Mouse (Mus musculus) left cerebral cortex, postnatal 14 days (tissue): ENCODE data around the gene Gbp8. TPM values are rescaled to one million over a fixed set of nuclear protein-coding genes. Genes with fewer than 3 reads are reported as not detected.
"Not testable (repeated sequence)": the region's sequence is repeated elsewhere in the genome, so short reads cannot be mapped to it uniquely, and the experiment has no call there.

Experiments used
- DNase-seq, 2 experiments: peaks; one replicate each; pipeline ENCODE4 v3.0.0; 2021 to 2022; ENCODE audit warnings: low spot score in 2 of 2, mixed read lengths in 1 of 2
- intact Hi-C: fragments of 180-260 bp; cut with DNase I; formaldehyde crosslinking; loops from one replicate; pipeline ENCODE4 v1.15.1; 2025
- total RNA-seq, 2 experiments: library from RNA; stranded (reverse); gene quantifications; 2 replicates each; pipeline ENCODE4 v1.2.3; 2021

The Gbp8 gene
- total RNA-seq, 2 experiments from 2014 or later: 0.24 TPM; not detected in 1

DNA sequence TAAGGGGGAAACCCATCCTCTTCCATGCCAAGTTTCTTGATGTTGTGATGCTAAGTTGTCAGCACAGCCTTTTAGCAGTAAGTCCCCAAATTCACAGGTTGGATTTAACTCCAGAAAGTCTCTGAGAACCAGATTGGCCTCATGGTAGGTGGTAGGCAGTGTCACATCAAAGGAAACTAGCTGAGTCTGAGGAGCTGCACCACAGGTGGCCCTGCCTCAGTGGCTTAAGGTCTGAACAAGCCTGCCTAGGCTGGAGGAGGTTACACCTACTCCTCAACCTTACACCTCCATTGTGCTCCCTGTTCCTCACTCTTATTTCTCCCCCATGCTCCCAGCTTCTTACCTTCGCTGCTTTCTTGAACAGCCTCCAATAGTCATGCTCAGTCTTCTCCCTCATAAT lies 76.0 kb downstream of the Gbp8 start:
- DNase-seq: no peak
- intact Hi-C loops: no loop called here

DNA sequence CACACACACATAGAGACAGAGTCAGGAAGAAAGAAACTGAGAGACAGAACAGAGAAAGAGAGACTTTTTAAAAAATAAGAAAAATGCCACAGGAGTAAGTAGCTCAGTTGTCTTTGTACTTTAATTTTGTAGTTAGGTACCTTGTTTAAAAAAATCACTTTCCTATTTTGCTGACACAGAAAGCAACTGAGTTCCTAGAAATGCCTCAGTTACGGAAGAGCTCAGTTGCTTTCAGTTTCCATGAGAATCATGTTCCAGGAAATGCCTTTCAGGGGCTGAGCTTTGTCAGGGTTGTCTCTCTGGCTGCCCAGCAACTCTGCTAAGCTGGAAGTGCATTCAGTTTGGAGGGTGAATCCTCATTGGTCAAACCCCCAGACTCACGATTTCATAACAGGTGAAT lies 76.9 kb downstream of the Gbp8 start:
- DNase-seq, intact Hi-C loops: not testable (repeated sequence)

DNA sequence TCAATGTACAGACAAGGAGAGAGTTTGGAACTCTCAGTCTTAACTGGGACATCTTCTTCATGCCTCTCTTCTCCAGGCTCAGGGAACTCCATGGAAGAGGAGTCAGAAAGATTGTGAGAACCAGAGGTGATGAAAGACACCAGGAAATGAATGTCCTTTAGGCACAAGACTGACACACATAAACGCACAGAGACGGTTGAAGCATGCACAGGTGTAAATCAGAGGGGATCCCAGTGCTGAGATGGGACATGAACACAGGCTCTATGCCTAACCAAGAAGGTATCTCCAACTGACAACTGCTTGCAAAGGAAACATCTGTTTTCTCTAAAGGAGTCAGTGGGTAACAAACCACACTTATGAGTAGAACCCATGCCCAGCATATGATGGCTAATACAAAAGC lies 79.1 kb downstream of the Gbp8 start:
- intact Hi-C loops: no loop called here
- no peak for DNase-seq

DNA sequence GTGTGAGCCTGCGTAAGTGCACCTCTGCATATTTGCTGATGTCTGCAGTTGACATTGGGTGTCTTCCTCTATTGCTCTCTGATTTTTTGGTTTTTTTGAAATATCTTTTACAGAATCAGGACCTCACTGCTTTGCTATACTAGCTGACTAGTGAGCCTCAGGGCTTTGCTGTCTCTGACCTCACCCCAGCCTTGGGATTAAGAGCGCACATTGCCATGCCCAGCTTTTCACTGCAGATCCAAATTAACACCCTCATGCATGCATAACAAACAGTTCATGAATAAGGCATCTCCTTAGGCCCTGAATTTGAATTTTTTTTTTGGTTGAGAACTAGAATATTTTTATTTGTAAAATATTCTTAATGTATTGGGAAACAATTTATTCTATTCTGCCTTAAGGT lies 84.1 kb downstream of the Gbp8 start:
- DNase-seq: no peak
- intact Hi-C loops: no loop called here

DNA sequence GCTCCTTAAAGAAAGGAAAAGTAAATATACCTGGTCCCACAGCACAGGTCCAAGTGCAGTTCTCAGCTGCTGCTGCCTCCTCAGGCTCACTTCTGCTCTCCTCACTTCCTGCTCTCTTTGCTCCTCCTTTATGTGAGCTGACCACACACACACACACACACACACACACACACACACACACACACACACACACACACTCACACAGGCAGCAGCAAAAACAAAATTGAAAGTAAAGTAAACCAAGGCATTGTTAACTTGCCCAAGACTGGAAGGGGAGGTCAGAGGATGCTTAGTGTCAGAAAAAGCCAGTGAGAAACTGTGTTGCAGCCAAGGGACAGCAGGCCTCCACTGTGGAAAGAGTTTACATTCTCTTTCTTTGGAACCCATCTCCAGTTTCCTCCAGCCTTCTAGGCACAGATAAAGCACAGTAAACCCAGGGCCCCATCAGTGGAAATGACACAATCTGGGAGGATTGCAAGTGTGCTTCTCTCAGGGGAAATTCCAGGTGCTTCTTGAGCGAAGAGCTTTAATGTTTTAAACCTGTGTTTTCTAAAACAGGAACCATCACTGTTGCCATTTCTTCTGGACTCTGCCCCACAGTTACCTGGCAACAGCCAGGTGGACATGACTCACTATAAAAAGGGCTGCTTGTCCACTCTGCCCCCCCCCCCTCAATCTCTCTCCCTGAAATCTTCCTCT lies 85.7 kb downstream of the Gbp8 start:
- DNase-seq, intact Hi-C loops: not testable (repeated sequence)

DNA sequence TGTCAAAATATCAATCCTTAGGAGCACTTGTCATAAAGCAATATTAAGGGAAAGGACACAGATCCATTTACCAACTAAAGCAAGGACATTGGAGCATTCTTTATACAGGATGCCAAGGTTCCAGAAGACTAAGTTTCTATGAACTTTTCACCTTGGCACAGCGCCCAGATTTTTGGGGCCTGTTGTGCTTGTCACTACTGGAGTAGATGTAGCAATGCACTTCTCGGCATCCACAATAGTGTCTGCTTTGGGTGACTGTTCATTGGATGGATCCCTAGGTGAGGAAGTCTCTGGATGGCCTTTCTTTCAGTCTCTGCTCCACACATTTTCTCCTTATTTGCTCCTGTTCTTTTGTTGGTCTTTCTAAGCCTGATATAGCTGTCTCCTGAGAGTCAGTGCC lies 107.0 kb downstream of the Gbp8 start:
- intact Hi-C loops: no loop called here
- DNase-seq: no peak

DNA sequence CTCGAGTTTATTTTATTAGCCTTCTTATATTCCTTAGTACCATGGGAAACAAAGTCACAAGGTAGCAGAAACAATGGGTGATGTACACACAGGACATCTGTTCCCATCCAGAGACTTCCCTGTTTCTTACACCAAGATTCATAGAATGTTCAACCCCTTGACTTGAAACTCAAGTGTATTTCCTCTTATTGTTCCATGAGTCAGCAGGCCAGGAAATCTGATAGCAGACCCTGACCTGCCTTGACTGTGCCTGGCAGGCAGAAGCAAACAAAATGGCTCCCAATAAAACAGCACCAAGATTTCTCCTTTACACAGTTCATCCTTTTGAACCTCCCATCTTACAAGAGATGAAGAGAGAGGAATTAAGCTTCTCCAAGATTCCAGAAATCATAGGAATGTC lies 126.8 kb downstream of the Gbp8 start:
- no peak for DNase-seq
- intact Hi-C loops: no loop called here

DNA sequence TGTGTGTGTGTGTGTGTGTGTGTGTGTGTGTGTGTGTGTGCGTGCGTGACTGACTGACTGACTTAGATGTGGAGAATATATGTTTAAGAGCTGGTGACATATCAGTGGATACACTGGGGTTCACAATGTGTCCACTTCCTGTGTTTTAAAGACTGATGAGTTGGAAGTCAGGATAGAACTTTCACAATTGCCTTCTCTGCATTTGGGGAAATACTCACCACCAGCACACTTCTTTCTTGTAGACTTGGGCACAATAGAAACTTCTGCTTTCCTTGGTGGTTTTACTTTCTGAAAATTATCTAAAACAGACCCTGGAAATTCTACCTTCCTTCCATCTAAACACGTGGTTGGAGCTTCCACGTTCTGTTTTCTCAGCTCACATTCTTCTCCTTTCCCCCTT lies 127.8 kb downstream of the Gbp8 start:
- intact Hi-C loops: no loop called here
- DNase-seq: no peak

DNA sequence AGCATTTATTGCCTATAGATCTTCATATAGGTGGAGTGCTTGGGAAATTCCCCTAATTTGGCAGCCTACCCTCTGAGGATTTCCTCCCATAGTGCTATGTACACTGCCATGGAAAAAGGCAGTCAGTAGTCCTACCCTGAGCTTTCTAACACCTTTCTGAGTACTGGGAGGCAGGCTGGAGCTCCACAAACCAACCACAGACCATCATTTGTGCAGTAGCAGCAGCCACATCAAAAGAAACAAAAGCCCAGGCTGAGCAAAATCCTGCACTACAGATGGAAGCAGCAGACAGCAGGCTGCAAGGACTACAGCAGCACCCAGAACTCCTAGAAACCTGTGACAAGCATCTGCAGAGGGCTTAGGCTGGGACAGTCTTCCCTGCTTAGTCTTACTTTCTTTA lies 129.0 kb downstream of the Gbp8 start:
- DNase-seq: no peak
- intact Hi-C loops: no loop called here

DNA sequence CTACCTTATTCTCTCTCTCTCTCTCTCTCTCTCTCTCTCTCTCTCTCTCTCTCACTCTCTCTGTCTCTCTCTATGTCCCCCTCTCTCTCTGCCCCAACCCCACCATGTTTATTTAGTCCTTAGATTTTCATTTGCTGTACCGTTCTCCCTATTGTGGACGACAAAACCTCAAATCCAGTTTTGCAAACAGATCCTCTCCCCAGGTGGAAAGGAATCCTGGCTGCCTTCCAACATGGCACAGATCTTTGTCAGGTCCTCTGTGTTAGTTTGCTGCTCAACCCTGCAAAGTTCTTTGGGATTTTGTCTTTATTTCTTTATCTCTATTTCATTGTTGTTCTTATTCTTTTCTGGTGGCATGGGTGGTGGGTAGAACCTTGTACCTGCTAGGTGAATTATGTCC lies 149.9 kb downstream of the Gbp8 start:
- DNase-seq: no peak
- intact Hi-C loops: no loop called here

DNA sequence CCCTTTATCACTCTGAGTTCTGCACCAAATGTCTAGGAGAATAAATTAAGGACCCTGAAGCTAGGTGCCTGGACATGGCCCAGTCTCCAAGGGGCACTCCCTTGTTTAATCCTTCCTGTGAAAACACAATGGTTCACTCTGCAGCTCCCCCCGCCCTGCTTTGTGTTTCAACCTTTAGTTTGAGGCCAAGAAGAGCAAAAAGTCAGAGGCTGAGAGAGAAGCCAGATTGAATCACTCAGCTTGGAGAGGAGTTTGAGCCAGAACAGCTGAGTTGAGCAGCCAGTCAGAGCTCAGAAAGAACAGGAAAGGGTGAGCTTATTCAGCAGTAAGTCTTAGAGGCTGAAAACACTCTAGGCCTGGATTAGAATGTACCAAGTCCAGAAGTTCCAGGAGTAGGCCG lies 151.3 kb downstream of the Gbp8 start:
- intact Hi-C loops: no loop called here
- no peak for DNase-seq

DNA sequence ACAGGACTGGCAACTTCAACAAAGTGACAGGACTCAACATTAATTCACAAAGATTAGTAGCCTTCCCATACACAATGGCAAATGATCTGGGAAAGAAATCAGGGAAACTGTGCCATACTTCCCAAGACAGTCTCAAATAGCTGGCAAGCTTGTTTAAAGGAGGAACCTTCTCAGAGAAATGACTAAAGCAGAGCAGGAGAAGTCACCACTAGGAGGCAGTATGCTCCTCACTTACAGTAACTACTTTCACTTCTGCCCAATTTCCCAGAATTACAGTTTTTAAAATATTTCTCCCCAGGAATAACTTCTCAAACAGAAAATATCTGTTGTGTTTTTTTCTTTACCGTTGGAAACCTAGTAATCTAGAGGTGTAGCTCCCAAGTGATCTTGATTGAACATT lies 152.6 kb downstream of the Gbp8 start:
- peak; percentile 31 to 56 for DNase-seq
- intact Hi-C loops: no loop called here

DNA sequence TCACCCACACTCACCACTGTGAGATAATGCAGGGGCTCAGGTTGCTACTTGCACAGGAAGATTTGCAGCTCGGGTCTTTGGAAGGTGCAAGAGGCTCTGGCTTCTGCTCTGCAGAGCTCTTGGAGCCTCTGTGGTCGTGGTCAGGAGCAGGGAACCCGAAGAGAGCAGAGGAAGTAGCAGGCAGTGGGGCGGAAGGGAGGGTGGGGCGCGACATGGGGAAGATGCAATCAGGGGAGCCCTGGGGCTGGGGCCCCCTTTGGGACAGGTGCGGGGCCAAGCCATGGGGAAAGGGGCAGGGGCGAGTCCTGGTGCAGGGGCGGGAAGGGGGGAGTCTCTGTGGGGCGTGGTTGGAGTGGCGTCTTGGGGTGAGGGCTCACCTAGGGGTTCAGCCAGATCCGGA lies 156.8 kb downstream of the Gbp8 start, which contains the start of gene Abcg3:
Gene Abcg3, minus strand, starts transcription at position 184 of the 400 bp plus-strand sequence.
- intact Hi-C loops: no loop called here
- no peak for DNase-seq

DNA sequence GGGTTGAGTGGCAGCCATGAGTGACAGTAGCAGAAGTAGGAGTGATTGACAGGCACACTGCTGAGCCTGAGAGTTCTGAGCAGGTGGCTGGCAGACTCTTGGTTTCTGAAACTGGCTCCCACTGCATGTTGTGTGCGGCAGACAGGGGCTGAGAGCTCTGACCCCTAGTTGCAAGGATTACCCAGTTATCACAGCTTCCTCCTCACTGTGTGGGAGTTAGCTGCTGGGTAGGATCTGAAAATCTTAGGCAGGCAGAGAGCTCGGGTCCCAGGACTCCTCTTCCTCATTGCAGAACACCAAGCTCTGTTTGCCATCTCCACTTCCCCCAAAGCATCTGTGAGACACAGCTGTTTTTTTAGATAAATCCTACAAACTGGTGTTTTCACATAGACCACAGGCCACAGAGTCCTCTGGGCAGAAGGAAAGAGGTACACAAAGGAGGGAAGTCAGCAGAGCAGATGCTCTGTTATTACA lies 160.3 kb downstream of the Gbp8 start:
- intact Hi-C loops: no loop called here
- DNase-seq: no peak

Other genes starting within 250 kb of the Gbp8 start
- gene Abcg3, start 156.8 kb downstream of the Gbp8 start, total RNA-seq: under 1 TPM in 1 of 2 experiments, not detected in 1; 0.15 TPM
- 1 to 10 TPM; 2.1 TPM for gene Gbp9, start within 50 bp of the Gbp8 start, total RNA-seq
- gene Gbp4, start within 50 bp of the Gbp8 start, total RNA-seq: under 1 TPM; 0.68 TPM
- gene Gbp10, start 100.0 kb upstream of the Gbp8 start, total RNA-seq: not detected
- gene Gm43302, start 154.2 kb upstream of the Gbp8 start, total RNA-seq: not detected
- gene Gbp6, start 154.2 kb upstream of the Gbp8 start, total RNA-seq: under 1 TPM; 0.64 to 0.93 TPM